Mouse (Mus musculus) T-cell, adult 2 months (primary cell): Measurements from ENCODE around the gene Bcr.

Source experiments
- DNase-seq: peaks from one replicate; pipeline ENCODE4 v3.0.0; 2022; ENCODE audit warnings: low spot score

Gene Bcr

GRCm38 (mm10) chr10:75094338-75094737, 33.9 kb downstream of the Bcr start:
- no peak for DNase-seq

- no peak for DNase-seq
Observed at GRCm38 (mm10) chr10:75095216-75095615, 34.8 kb downstream of the Bcr start.

DNA sequence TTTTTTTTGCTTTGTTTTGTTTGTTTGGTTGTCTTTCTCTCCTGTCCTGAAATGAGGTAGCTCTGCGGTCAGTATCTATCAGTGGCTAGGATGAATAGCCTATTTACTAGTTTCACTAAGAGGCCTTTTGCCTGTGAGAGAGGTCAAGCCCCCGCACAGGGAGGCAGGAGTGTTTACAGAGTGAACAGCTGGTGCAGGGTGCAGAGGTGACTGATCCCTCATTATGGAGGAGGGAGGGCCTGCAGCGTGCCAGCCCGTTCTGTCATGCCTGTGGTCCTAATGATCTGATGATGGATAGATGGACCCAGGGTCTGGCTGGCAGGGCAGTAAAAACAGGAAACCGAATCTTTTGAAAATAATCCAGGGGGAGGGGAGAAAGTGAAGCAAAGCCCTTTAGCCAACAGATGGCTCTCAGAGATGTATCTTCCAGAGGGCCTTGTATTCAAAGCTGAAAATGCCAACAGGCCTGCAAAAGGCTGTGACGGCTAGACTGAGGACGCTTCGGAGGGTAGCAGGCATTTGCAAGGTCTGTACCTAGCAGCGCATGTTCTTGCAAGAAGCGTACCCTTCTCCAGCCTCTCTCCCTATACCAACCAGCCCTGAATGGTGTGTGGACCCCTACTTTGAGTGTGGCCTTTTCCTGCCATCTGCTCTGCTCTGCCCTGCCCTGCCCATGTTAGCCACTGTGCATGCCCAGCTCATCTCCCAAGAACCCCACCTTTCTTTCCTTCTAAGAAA, 38.2 kb downstream of the Bcr start:
- DNase-seq, result no peak

DNA sequence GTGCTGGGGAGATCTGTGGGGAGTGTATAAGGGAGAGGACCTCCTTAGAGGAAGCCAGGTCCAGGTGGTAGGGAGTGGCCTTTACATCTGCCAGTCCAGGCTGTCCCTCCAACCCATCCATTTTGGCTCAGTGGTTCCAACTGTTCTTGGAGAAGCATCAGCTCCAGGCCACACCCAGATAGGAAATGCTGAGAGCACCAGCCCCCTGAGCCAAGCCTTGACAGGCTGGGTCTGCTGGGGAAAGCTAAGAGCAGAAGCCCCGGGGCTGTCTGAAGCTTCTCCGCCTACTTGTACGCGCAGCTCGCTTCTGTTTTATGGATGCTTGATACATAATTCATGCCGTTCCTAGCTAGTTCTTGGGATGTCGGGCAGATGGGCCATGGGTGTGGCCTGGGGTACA, 39.9 kb downstream of the Bcr start:
- DNase-seq, result no peak

- DNase-seq, result no peak
Observed at GRCm38 (mm10) chr10:75103502-75103901, 43.1 kb downstream of the Bcr start.

GRCm38 (mm10) chr10:75104191-75105098, 44.1 kb downstream of the Bcr start:
- DNase-seq, result no peak

DNA sequence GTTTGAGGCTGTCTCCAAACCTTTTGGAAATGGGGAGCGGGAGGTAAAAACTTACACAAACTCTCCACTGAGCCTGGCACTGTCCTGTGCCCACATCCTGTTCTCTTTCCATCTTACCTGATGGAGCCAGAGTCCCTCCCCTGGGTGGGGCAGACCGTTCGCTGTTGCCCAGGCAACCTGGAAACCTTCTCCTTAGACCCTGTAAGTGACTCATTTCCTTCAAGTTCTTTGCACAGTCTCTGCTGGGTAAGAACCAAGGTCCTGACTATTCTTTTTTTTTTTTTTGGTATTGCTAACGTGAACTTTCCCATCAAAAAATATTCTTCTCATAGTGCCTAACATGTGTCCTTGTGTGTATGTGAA, 44.7 kb downstream of the Bcr start:
- peak; percentile 80 for DNase-seq

GRCm38 (mm10) chr10:75105687-75106086, 45.3 kb downstream of the Bcr start:
- DNase-seq, result no peak

- DNase-seq, result no peak
Observed at GRCm38 (mm10) chr10:75106940-75107381, 46.6 kb downstream of the Bcr start.

GRCm38 (mm10) chr10:75108092-75108491, 47.7 kb downstream of the Bcr start:
- DNase-seq, result no peak

DNA sequence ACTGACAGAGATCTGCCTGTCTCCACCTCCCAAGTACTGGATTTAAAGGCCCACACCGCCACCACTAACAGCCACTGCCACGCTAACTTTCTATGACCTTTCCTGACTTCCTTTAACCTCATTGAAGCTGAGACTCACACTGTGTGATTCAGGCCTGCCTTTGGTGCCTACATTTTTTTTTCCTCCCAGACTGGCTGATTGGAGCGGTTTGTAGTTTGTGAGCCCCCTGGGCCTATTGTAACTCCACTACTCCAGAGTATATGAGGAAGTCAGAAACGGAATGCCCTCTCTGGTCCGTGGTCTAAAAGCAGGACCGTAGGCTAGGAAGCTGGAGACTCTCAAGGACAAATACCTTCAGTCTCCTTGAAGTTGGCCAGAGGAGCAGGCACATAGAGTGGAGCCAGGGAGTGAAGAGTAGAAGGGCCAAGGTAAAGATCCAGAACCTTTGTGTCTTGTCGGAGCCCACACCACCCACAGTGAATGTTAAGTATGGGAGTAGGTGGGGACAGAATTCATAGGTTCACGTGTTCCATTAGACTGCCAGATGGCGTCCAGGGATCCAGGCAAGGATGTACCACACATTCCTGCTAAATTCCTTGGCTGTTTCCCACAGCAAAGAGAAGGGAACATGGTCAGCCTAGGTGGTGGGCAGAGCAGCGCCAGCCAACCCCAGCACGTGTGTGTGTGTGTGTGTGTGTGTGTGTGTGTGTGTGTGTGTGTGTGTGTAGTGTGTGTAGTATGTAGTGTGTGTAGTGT, 51.2 kb downstream of the Bcr start:
- DNase-seq, result no peak

DNA sequence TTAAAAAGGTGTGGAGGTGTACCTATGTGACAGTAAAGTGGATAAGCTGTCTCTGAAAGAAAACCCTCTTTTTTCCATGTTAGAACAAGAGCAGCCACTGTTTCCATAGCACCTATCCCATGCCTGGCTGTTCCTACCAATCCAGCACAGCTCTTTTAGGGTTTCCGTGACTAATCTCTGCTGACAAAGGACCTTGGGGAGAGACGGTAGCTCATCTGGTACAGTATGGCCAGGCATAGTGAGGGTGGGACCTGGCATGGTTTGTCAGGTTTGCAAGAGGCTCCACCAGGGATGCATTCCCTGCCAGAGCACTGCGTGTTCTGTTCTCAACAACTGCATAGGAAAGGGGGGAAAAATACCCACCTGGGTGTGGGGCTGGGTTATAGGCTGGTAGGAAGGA, 52.0 kb downstream of the Bcr start:
- no peak for DNase-seq

DNA sequence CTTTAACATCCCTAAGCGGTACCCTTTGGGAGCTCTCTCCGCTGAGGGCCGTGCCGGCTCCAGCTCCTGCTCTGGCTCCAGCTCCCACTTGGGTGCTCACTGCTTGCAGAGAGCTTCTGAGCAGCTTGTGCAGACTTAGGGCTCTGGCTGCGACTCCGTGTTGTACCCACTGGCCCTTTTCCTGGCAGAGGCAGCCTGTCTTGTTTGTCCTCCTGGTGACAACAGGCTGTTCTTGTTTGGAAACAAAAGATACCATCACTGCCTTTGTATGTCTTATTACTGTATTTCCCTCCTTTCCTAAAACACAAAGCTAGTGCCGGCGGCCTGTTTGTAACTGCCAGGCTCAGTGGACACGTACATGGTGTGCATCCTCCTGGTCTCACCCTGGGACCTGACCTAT, 53.2 kb downstream of the Bcr start:
- no peak for DNase-seq

DNA sequence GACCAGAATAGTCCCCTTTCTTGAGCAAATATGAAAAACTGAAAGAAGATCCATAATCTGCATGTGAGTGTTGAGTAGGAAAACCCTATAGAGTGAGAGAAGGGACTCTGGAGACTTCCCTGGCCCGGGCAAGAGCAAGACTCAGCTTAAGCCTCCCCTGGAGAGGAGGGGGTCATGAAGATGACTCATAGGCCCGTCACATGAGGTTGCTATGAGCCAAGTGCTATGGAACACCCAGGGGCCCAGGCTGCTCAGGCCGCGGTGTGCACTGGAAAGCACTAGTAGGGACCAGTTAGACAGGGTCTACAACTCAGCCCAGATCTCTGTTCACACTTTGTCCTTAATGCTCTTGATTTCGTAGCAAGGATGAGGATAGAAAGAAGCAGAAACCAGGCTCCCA, 54.8 kb downstream of the Bcr start:
- no peak for DNase-seq

- DNase-seq, result no peak
Observed at GRCm38 (mm10) chr10:75116842-75117457, 56.6 kb downstream of the Bcr start.

- DNase-seq, result no peak
Observed at GRCm38 (mm10) chr10:75118444-75118843, 58.1 kb downstream of the Bcr start.

GRCm38 (mm10) chr10:75119396-75119795, 59.0 kb downstream of the Bcr start:
- no peak for DNase-seq

DNA sequence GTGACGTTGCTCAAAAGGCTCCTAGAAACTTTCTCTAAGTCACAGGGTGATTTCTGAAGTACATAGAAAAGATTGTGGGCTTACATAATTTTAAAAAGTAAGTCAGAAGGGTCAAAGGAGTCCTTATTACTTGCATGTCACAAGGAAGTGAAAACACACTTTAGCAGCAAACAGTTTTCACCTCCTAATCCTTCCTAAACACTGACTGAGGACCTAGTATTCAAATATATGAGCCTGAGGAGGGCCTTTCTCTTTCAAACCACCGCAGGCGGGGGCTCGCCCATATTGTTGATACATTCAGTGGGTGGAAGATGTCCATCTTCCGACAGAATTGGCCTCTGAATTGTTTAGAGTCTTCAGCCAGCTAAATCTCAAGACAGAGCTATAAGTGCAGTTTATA, 59.8 kb downstream of the Bcr start:
- DNase-seq, result no peak

DNA sequence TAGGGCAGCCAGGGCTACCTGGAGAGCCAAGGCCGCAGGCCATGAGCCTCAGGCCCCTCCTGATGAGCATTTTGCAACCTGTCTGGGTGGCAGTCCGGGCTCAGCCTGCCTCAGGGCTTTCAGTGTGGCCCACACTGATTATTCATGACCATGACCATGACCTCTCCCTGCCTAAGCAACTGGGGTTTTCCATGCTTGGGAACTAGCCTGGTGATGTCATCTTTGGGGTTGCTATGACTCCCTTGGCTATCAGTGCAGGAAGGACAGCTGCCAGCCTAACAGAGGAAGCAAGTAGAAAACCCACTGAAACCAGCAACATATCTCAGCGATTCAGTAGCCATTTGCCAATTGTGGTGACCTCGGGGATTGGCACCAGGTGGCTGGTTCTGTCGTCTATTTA, 60.6 kb downstream of the Bcr start:
- no peak for DNase-seq

GRCm38 (mm10) chr10:75125577-75125976, 65.2 kb downstream of the Bcr start:
- DNase-seq, result no peak

GRCm38 (mm10) chr10:75129283-75129710, 68.9 kb downstream of the Bcr start:
- DNase-seq, result no peak

DNA sequence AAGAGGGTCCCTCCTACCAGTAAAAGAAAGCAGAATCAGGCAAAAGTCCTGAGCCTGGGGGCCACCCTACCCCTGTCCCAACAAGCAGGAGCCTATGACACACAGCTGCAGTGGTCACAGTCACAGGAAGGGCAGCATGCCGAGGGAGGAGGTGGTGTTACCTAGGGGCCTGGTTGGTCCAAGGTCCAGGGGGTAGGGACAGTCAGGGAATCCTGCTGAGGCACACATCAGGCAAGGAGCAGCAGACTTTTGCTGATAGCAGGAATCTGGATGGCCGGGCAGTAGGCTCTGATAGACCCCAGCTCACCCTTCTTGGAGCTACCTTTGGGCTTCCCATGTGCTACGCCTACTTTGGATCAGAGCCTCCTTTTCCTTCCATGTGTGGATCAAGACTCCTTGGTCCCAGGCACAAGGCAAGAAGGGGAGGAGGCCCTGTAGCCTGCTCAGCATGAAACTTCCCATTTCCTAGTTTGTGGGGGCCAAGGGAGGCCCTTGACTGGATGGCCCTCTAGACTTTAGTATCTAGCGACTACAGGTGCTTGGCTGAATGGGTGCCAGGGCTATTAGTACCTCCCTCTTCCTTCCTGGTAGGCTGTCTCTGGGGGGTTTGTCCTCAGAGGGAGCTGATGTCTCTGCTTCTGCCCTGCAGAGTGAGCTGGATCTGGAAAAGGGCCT, 70.1 kb downstream of the Bcr start:
- no peak for DNase-seq
